Mouse (Mus musculus): ENCODE data around the gene Pakap. TPM values are rescaled to one million over a fixed set of nuclear protein-coding genes. Genes with fewer than 3 reads are reported as not detected.

The Pakap gene
- polyA plus RNA-seq, 1 experiment, result 1.9 TPM

DNA sequence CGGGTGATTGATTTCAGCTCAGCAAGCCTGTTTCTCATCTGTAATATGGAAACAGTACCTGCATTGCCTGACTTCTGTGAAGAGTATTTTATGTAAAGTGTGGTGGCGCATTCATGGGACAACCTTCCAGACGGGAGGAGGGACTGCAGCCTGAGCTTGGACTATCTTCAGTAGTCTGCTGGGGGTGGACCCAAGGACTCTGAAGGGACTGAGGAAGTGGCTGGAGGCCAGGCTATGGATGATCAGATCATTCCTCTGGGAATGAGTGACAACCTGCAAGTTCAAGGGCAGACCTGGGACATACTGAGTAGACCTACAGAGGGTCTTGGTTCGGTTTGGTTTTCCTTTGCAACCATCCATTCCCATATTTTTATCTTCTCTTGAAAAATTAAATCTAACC, 154.3 kb downstream of the Pakap start:
- no peak for DNase-seq (ENCODE audit: low read depth)
- TF ChIP-seq CTCF (IDR thresholded peaks at IDR 0.05; ENCODE audit: borderline replicate concordance, extremely low read depth, insufficient read depth, insufficient read length), result no peak
- TF ChIP-seq POLR2A (IDR thresholded peaks at IDR 0.05; ENCODE audit: borderline replicate concordance, extremely low read depth, insufficient read depth, insufficient read length, poor library complexity, severe bottlenecking), result no peak

DNA sequence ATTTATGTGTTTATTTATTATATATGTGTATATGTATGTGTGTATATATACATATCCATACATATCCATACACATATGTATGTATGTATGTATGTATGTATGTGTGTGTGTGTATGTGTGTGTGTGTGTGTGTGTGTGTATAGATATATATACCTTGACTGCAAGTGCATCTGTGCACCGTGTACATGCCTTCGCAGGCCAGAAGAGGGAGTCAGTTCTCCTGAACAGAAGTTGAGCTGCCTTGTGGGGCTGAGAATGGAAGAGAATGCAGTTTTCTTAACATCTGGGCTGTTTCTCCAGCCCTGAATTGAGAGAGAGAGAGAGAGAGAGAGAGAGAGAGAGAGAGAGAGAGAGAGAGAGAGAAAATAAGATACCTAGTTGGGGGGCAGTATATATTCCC, 155.7 kb downstream of the Pakap start:
- TF ChIP-seq POLR2A (IDR thresholded peaks at IDR 0.05; ENCODE audit: borderline replicate concordance, extremely low read depth, insufficient read depth, insufficient read length, poor library complexity, severe bottlenecking), result no peak
- peak; percentile 41; the same call in 1 of the 2 replicates for TF ChIP-seq CTCF (IDR thresholded peaks at IDR 0.05; ENCODE audit: borderline replicate concordance, extremely low read depth, insufficient read depth, insufficient read length)
- DNase-seq (ENCODE audit: low read depth), result peak; percentile 13

DNA sequence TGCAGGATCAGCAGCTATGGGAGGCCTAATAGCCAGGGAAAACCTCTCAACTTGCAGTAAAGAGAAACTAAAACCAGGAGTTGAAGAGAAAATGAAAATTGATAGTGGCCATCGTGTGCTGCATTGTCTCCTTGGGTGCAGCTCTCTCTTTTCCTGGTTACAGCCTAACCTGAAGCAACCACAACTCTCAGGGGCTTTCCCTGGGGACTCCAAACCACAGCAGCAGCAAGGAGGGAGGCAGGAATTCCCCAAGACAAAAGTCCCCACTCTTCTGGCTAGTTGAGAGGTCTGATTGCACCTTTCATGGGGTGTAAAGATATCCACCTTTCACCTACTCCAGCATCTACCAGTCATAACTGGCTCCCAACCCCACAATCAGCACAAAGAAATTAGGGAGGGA, 157.6 kb downstream of the Pakap start:
- TF ChIP-seq POLR2A (IDR thresholded peaks at IDR 0.05; ENCODE audit: borderline replicate concordance, extremely low read depth, insufficient read depth, insufficient read length, poor library complexity, severe bottlenecking), result no peak
- DNase-seq (ENCODE audit: low read depth), result no peak

DNA sequence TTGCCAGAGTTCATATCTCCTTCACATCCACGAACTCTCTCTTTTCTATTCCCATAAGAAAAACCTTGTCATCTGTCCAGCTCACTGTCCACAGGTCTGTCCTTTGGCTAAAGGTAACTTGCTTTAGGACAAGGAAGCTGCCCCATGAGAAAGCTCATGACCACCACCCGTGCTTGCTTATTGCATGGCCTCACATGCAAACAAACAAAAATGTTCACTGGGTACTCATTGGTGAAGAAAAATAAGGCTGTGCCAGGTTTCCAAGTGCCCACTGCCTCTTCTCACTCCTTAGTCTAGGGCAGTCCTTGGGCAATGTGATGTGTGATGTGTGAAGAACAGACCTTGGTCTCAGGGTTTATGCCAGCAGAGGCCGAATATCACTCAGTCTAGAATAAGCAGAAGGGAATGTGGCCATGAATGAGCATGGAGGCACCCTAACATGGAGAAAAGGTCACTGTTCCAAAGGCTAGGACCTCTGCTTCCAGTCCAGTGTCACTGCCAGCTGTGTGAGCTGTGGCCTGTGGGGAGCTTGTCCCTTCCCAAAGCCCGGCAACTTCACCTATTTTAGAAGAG, 160.7 kb downstream of the Pakap start:
- TF ChIP-seq POLR2A (IDR thresholded peaks at IDR 0.05; ENCODE audit: borderline replicate concordance, extremely low read depth, insufficient read depth, insufficient read length, poor library complexity, severe bottlenecking) (no peak), CTCF (IDR thresholded peaks at IDR 0.05; ENCODE audit: borderline replicate concordance, extremely low read depth, insufficient read depth, insufficient read length) (no peak)
- DNase-seq (ENCODE audit: low read depth), result no peak

DNA sequence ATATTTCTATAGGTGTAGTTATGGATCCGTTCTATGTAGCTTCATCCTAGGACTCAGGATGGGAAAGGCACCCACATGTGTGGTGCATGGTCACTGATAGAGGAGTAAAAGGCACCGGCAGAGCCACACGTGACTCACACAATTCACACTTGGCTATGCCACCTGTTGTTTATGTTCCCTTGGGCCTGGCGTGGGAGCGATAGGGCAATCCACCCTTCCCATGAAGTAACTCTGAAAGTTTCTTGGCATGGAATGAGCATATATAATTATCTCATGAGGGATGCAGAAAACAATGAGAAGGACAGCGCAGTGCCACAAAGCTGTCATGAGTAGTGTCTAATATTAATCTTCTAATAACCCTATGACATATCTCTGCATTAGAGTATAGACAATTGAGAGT, 162.1 kb downstream of the Pakap start:
- DNase-seq (ENCODE audit: low read depth), result no peak
- no peak for TF ChIP-seq CTCF (IDR thresholded peaks at IDR 0.05; ENCODE audit: borderline replicate concordance, extremely low read depth, insufficient read depth, insufficient read length)
- TF ChIP-seq POLR2A (IDR thresholded peaks at IDR 0.05; ENCODE audit: borderline replicate concordance, extremely low read depth, insufficient read depth, insufficient read length, poor library complexity, severe bottlenecking), result no peak

DNA sequence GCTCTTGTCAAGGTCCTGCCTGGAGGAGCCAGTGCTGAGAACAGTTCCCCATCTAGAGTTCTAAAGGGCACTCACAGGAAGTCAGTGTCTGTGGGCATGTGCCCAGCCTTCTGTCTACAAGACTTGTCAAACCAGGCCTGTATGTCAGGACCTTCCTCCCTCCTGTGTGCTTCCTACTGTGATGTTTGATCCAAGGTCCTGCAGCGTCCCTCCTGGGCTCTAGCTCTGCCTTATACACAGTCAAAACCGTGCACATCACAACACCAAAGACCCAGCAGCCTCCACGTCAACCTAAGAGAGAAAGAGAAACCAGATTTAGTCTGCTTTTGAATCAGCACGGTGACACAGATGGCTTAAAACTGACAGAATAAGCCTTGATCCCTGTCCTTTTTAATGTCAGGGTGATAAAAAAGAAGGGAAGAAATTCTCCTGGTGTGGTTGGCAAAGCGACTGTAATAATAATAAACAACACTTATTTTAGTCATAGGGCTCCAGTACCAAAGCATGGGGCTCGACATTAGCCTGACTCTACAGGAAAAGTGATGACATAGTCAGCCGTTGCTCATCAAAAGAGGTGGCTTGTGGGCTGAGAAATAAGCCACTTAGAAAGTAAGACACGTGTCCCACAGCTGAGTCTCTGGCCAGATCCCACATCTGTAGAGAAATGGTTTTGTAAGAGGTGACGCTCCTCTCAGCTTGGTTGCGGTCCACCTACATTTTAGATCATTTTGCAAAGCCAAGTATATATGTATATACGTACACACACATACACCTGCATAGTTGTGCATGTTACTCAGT, 163.0 kb downstream of the Pakap start:
- TF ChIP-seq POLR2A (IDR thresholded peaks at IDR 0.05; ENCODE audit: borderline replicate concordance, extremely low read depth, insufficient read depth, insufficient read length, poor library complexity, severe bottlenecking), result no peak
- TF ChIP-seq CTCF (IDR thresholded peaks at IDR 0.05; ENCODE audit: borderline replicate concordance, extremely low read depth, insufficient read depth, insufficient read length), result no peak
- no peak for DNase-seq (ENCODE audit: low read depth)

DNA sequence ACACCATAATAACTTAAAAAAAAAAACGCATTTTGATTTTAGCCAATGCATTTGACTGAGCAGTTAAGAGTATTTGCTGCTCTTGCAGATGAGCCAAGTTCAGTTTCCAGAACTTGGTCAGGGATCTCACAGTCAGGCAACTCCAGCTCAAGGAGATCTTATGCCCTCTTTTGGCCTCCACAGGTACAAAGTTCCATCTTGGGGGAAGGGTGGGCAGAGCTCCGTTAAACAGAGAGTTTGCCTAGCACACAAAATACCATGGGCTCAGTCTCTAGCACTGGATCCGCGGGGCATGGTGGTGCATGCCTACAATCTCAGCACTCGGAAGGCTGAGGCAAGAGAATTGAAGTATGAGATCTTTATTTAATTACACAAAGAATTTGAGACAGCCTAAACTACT, 164.4 kb downstream of the Pakap start:
- TF ChIP-seq CTCF (IDR thresholded peaks at IDR 0.05; ENCODE audit: borderline replicate concordance, extremely low read depth, insufficient read depth, insufficient read length) (no peak), POLR2A (IDR thresholded peaks at IDR 0.05; ENCODE audit: borderline replicate concordance, extremely low read depth, insufficient read depth, insufficient read length, poor library complexity, severe bottlenecking) (no peak)

DNA sequence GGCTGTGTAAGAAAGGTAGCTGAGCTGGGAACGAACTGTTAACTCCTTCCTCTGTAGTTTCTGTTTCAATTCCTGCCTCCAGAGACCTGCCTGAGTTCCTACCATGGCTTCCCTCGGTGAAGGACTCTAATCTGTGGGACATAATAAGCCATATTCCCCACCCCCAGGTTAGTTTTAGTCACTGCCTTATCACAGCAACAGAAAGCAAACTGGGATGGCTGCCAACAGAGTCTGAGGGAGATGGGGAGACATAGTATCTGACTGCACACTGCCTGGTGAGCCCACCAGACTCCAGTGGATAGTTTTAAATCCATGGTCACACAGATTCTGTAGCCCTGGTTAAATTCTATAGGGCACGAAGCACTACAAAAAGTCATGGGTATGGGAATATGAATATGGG, 165.5 kb downstream of the Pakap start:
- TF ChIP-seq POLR2A (IDR thresholded peaks at IDR 0.05; ENCODE audit: borderline replicate concordance, extremely low read depth, insufficient read depth, insufficient read length, poor library complexity, severe bottlenecking), result no peak
- TF ChIP-seq CTCF (IDR thresholded peaks at IDR 0.05; ENCODE audit: borderline replicate concordance, extremely low read depth, insufficient read depth, insufficient read length), result no peak
- DNase-seq (ENCODE audit: low read depth), result peak; percentile 15

More for the DNA sequence above, 164.4 kb downstream of the Pakap start:
- DNase-seq (ENCODE audit: low read depth), result no peak

DNA sequence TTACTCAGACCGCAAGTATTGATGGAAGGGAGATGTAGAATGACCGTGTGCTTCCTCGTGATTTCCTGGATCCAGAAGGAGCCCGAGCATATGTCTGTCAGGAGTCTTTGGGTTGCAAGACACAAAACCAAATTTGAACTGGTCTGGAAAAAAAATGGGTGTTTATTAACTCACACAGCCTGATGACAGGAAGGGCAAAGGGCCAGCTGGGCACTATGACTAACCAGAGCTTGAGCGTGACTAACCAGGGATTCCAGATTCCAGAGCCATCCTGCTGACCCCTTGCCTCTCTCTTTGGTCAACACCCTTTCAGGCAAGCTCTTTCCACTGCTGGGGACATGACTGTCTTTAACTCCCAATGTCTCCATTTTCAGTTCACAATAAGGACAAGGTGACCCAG, 167.4 kb downstream of the Pakap start:
- DNase-seq (ENCODE audit: low read depth), result no peak
- no peak for TF ChIP-seq CTCF (IDR thresholded peaks at IDR 0.05; ENCODE audit: borderline replicate concordance, extremely low read depth, insufficient read depth, insufficient read length)
- TF ChIP-seq POLR2A (IDR thresholded peaks at IDR 0.05; ENCODE audit: borderline replicate concordance, extremely low read depth, insufficient read depth, insufficient read length, poor library complexity, severe bottlenecking), result no peak

DNA sequence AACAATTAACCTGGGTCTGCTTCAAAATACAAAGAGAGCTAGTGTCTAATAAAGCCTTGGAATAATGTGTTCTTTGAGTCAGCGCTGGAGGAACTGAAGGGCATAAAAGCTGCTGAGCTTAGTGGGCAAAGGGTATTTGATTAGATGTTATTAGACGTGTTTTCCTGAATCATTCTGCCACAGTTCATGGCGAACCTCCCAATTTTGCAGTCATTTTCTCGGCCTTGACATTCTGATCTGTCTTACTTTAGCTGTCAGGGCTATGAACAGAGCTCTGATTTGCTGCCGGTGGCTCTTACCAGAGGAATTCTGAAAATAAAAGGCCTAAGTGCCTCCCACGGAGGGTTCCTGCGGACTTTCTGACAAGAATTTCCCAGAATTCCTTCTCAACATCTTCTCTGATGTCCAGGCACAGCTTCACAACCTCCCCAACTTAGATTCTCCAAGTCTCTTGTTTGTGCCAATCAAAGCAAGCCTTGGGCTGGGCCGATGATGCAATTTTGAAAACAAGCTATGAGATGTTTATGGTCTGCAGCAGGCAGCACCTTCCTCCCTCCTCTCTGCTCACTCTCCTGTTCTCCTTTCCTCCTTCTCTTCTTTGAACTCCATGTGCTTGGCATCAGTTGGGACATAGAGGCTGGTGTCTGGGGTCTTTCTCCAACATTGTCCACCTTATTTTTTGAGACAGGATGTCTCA, 171.0 kb downstream of the Pakap start:
- DNase-seq (ENCODE audit: low read depth), result peak; percentile 77
- TF ChIP-seq POLR2A (IDR thresholded peaks at IDR 0.05; ENCODE audit: borderline replicate concordance, extremely low read depth, insufficient read depth, insufficient read length, poor library complexity, severe bottlenecking), result no peak

DNA sequence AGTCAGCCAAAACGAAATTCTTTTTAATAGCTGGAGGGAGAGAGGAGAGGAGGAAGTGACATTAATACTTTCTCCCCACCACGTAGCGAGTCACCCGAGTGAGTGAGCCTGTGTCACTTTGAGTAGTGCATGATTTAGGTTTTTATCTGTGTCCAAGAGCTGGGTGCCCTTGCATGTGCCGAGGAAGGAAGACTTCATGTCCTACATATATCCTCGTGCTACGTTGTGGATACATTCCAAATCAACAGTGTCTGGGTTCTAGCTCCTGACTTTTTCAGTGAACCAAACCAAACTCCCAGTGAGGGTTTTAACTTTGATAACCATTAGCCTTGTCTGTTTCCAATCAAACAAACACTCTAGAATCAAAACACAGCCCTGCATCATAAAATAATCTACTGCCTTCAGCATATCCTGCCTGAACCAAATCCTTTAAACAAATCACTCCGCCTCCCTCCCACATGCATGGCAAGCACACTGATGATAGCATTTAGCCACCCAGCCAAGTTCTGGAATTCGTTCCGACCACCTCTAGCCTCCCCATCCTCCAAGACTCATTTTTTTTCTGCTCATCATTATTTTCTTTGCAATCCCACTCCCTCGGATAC, 175.4 kb downstream of the Pakap start:
- TF ChIP-seq POLR2A (IDR thresholded peaks at IDR 0.05; ENCODE audit: borderline replicate concordance, extremely low read depth, insufficient read depth, insufficient read length, poor library complexity, severe bottlenecking) (no peak), CTCF (IDR thresholded peaks at IDR 0.05; ENCODE audit: borderline replicate concordance, extremely low read depth, insufficient read depth, insufficient read length) (no peak)
- DNase-seq (ENCODE audit: low read depth), result no peak
